9 mouse cellular contexts compared by ENCODE assay signal in genomic region chr16:92695981-92696380, GRCm38 (mm10).
A peak's percentile ranks its signal among the peaks of the same experiment; 100 is the strongest.
DNase-seq lines count a peak whose midpoint lies in the region; ATAC-seq and TF ChIP-seq lines count a peak whose summit lies in the region.
"Had no signal": no experiment of that assay in that cellular context is flagged by ENCODE, and none has a peak within 500 bp of the region (broad histone marks: within the 10 kb centered on the region; RNA-seq: fewer than 3 reads in every experiment).

No protein-coding gene starts in this region.

- no peaks in the 10 kb centered on the region for H3K36me3 ChIP-seq in liver, embryonic 11.5 days (ENCODE audit: control insufficient read depth, insufficient read depth, low read length)
- no peaks in the 10 kb centered on the region for H3K36me3 ChIP-seq in embryonic facial prominence, embryonic 13.5 days
- H3K36me3 ChIP-seq in hindbrain, embryonic 14.5 days (replicated peaks; ENCODE audit: control insufficient read depth, insufficient read depth) = no peaks in the 10 kb centered on the region
- H3K36me3 ChIP-seq in midbrain, postnatal 0 days (ENCODE audit: insufficient read depth, low read length) = no peaks in the 10 kb centered on the region

- H3K27me3 ChIP-seq in liver, embryonic 11.5 days (replicated peaks; ENCODE audit: control insufficient read depth, insufficient read depth, low read length) = peaks cover 26% of the 10 kb centered on the region
- peaks cover 27% of the 10 kb centered on the region for H3K27me3 ChIP-seq in embryonic facial prominence, embryonic 13.5 days
- peaks cover 98% of the 10 kb centered on the region for H3K27me3 ChIP-seq in hindbrain, embryonic 14.5 days (ENCODE audit: control insufficient read depth, insufficient read depth, low read length)
- H3K27me3 ChIP-seq in midbrain, postnatal 0 days (ENCODE audit: insufficient read depth, low read length) = peaks cover 85% of the 10 kb centered on the region

- H3K4me3 ChIP-seq in liver, embryonic 11.5 days (ENCODE audit: low read depth, low read length) = peak overlapping the region; percentile 75
- H3K4me3 ChIP-seq in embryonic facial prominence, embryonic 13.5 days = peak overlapping the region; percentile 68
- peak overlapping the region; percentile 24 for H3K4me3 ChIP-seq in hindbrain, embryonic 14.5 days (replicated peaks; ENCODE audit: low read length)
- peak overlapping the region; percentile 18 for H3K4me3 ChIP-seq in midbrain, postnatal 0 days (ENCODE audit: low read depth, low read length)

- 6% methylated on average over 12 of the region's 12 CpGs for WGBS in liver, embryonic 11.5 days
- 5% methylated on average over 12 of the region's 12 CpGs for WGBS in embryonic facial prominence, embryonic 13.5 days
- 10% methylated on average over 12 of the region's 12 CpGs for WGBS in hindbrain, embryonic 14.5 days
- 10% methylated on average over 12 of the region's 12 CpGs for WGBS in midbrain, postnatal 0 days

- no peaks in the 10 kb centered on the region for H3K9me3 ChIP-seq in liver, embryonic 11.5 days (ENCODE audit: control insufficient read depth, low read length)
- no peaks in the 10 kb centered on the region for H3K9me3 ChIP-seq in embryonic facial prominence, embryonic 13.5 days
- no peaks in the 10 kb centered on the region for H3K9me3 ChIP-seq in hindbrain, embryonic 14.5 days (ENCODE audit: control insufficient read depth, low read length)
- H3K9me3 ChIP-seq in midbrain, postnatal 0 days (ENCODE audit: low read length) = no peaks in the 10 kb centered on the region

- H3K4me2 ChIP-seq in liver, embryonic 11.5 days = peak overlapping the region; percentile 100
- peak overlapping the region; percentile 97 for H3K4me2 ChIP-seq in embryonic facial prominence, embryonic 13.5 days
- H3K4me2 ChIP-seq in hindbrain, embryonic 14.5 days (replicated peaks) = 0 out of 2 replicates have a peak overlapping the region, but pooled peaks have one; percentile 28
- no peak overlapping the region for H3K4me2 ChIP-seq in midbrain, postnatal 0 days (ENCODE audit: low read depth, low read length, poor library complexity, severe bottlenecking)

- H3K9ac ChIP-seq in liver, embryonic 11.5 days (ENCODE audit: low read depth, low read length) = peak overlapping the region; percentile 75
- H3K9ac ChIP-seq in embryonic facial prominence, embryonic 13.5 days = peak overlapping the region; percentile 84
- H3K9ac ChIP-seq in hindbrain, embryonic 14.5 days = no peak overlapping the region
- no peak overlapping the region for H3K9ac ChIP-seq in midbrain, postnatal 0 days (replicated peaks; ENCODE audit: low read length, poor library complexity, severe bottlenecking)

- H3K4me1 ChIP-seq in liver, embryonic 11.5 days (replicated peaks; ENCODE audit: control insufficient read depth, insufficient read depth, low read length) = peaks cover 40% of the 10 kb centered on the region
- peaks cover 55% of the 10 kb centered on the region for H3K4me1 ChIP-seq in embryonic facial prominence, embryonic 13.5 days
- H3K4me1 ChIP-seq in hindbrain, embryonic 14.5 days (replicated peaks; ENCODE audit: control insufficient read depth, insufficient read depth, low read length) = peaks cover 18% of the 10 kb centered on the region
- no peaks in the 10 kb centered on the region; the same call in 1 of the 2 replicates for H3K4me1 ChIP-seq in midbrain, postnatal 0 days (ENCODE audit: insufficient read depth, low read length)

- H3K27ac ChIP-seq in liver, embryonic 11.5 days (ENCODE audit: low read depth, low read length) = no peak overlapping the region
- peak overlapping the region; percentile 55; the same call in 1 of the 2 replicates for H3K27ac ChIP-seq in embryonic facial prominence, embryonic 13.5 days
- H3K27ac ChIP-seq in hindbrain, embryonic 14.5 days = no peak overlapping the region
- no peak overlapping the region for H3K27ac ChIP-seq in midbrain, postnatal 0 days (ENCODE audit: low read depth, low read length)

- no peak for DNase-seq in liver, embryonic 11.5 days (ENCODE audit: low spot score)
- DNase-seq in liver = no peak
- no peak for DNase-seq in hindbrain, embryonic 14.5 days (ENCODE audit: low spot score)
- DNase-seq in midbrain, postnatal 0 days (ENCODE audit: low spot score) = no peak
- no peak for DNase-seq in urinary bladder, postnatal 4 days (ENCODE audit: low spot score in 2 of 2)
- no peak for DNase-seq in adrenal gland, adult 8-10 months
- no peak for DNase-seq in left cerebral cortex, adult 18-20 months (ENCODE audit: low spot score in 2 of 2)
- DNase-seq: cerebellum, adult 9-11 months had no signal

- ATAC-seq in liver, embryonic 11.5 days (replicated peaks; ENCODE audit: low FRiP score) = no peak
- ATAC-seq in embryonic facial prominence, embryonic 13.5 days (ENCODE audit: insufficient number of reproducible peaks, insufficient read depth, low FRiP score, low TSS enrichment, low read depth) = no peak
- ATAC-seq in hindbrain, embryonic 14.5 days (ENCODE audit: low FRiP score) = no peak
- ATAC-seq in midbrain, postnatal 0 days (ENCODE audit: low FRiP score) = no peak

- no peak for TF ChIP-seq CTCF in midbrain, postnatal 0 days (IDR thresholded peaks at IDR 0.05)

Comparison
In these comparisons a context has a peak if more than half of its experiments do, and no peak if none do; other contexts are left out.
1. H3K4me3 ChIP-seq: peak in every context shown above with its lines; median percentile 75 in liver, embryonic 11.5 days; 68 in embryonic facial prominence, embryonic 13.5 days; 24 in hindbrain, embryonic 14.5 days; 18 in midbrain, postnatal 0 days.
2. H3K9ac ChIP-seq: peak in liver, embryonic 11.5 days (single experiment) and embryonic facial prominence, embryonic 13.5 days (single experiment); none in hindbrain, embryonic 14.5 days (single experiment) and midbrain, postnatal 0 days (single experiment).